Mouse (Mus musculus) testis, adult 10 weeks (tissue): ENCODE results near the gene 4930455H04Rik. TPM values are rescaled to one million over a fixed set of nuclear protein-coding genes. Genes with fewer than 3 reads are reported as not detected.

Experiments
- polyA plus RNA-seq: library from polyadenylated mRNA; stranded (reverse); fragments of 350-450 nt; fragmentation: Illumina TruSeq; extraction: RNeasy Lipid Tissue Mini Kit (QIAGEN cat#74804); gene quantifications from one replicate; pipeline ENCODE4 v1.2.3, GENCODE M21; 2014; ENCODE audit warnings: low read depth, low replicate concordance

The 4930455H04Rik gene
- polyA plus RNA-seq = 2.0 TPM

GRCm38 (mm10) chr3:116967967-116968366, at the start of gene 4930455H04Rik:
Gene 4930455H04Rik (plus strand): TSS chr3:116968267.

GRCm38 (mm10) chr3:116968540-116968997, 502 bp downstream of the 4930455H04Rik start, which contains the start of gene Palmd:
Gene Palmd (minus strand): TSS chr3:116968987.

Other genes starting within 250 kb of the 4930455H04Rik start
- 8.6 TPM for gene Agl, start 160.1 kb upstream of the 4930455H04Rik start, polyA plus RNA-seq
- gene Frrs1, start 108.8 kb upstream of the 4930455H04Rik start, polyA plus RNA-seq = 0.42 TPM
- 1.5 TPM for gene Palmd, start 720 bp downstream of the 4930455H04Rik start, polyA plus RNA-seq